Mouse (Mus musculus): ENCODE measurements around the gene Olfml2a.

The Olfml2a gene

GRCm38 (mm10) chr2:38939047-38939446 is 7.3 kb downstream of the Olfml2a start:
- DNase-seq: no peak

GRCm38 (mm10) chr2:38941426-38941825 is 9.6 kb downstream of the Olfml2a start:
- DNase-seq: no peak

- no peak for DNase-seq
Measured at GRCm38 (mm10) chr2:38941898-38942297, 10.1 kb downstream of the Olfml2a start.

GRCm38 (mm10) chr2:38943161-38943560 is 11.4 kb downstream of the Olfml2a start:
- no peak for DNase-seq

GRCm38 (mm10) chr2:38943977-38944376 is 12.2 kb downstream of the Olfml2a start:
- no peak for DNase-seq

- peak; percentile 47 to 62 for DNase-seq
Measured at GRCm38 (mm10) chr2:38944460-38945161, 12.8 kb downstream of the Olfml2a start.

- peak; percentile 74 to 91 for DNase-seq
Measured at GRCm38 (mm10) chr2:38947566-38947965, 15.8 kb downstream of the Olfml2a start.

- peak; percentile 91 to 96 for DNase-seq
Measured at GRCm38 (mm10) chr2:38950281-38950719, 18.5 kb downstream of the Olfml2a start.

- DNase-seq: peak in 1 of 2 experiments; percentile 47
Measured at GRCm38 (mm10) chr2:38953152-38953883, 21.5 kb downstream of the Olfml2a start.

GRCm38 (mm10) chr2:38956062-38956461 is 24.3 kb downstream of the Olfml2a start:
- no peak for DNase-seq

- DNase-seq: no peak
Measured at GRCm38 (mm10) chr2:38957671-38958223, 26.0 kb downstream of the Olfml2a start.

- no peak for DNase-seq
Measured at GRCm38 (mm10) chr2:38964198-38964597, 32.4 kb downstream of the Olfml2a start.

- no peak for DNase-seq
Measured at GRCm38 (mm10) chr2:38969650-38970049, 37.9 kb downstream of the Olfml2a start.

GRCm38 (mm10) chr2:38970057-38970456 is 38.3 kb downstream of the Olfml2a start:
- DNase-seq: no peak

- DNase-seq: no peak
Measured at GRCm38 (mm10) chr2:38973223-38973622, 41.4 kb downstream of the Olfml2a start.

- peak; percentile 50 to 54 for DNase-seq
Measured at GRCm38 (mm10) chr2:38973701-38974100, 41.9 kb downstream of the Olfml2a start.

- DNase-seq: no peak
Measured at GRCm38 (mm10) chr2:38974171-38974570, 42.4 kb downstream of the Olfml2a start.

GRCm38 (mm10) chr2:38975181-38975580 is 43.4 kb downstream of the Olfml2a start:
- no peak for DNase-seq

GRCm38 (mm10) chr2:38975941-38976805 is 44.4 kb downstream of the Olfml2a start:
- DNase-seq: no peak

GRCm38 (mm10) chr2:38977837-38978236 is 46.1 kb downstream of the Olfml2a start:
- DNase-seq: no peak

- no peak for DNase-seq
Measured at GRCm38 (mm10) chr2:38983456-38983855, 51.7 kb downstream of the Olfml2a start.

GRCm38 (mm10) chr2:38986580-38986979 is 54.8 kb downstream of the Olfml2a start:
- peak; percentile 51 to 64 for DNase-seq

- DNase-seq: no peak
Measured at GRCm38 (mm10) chr2:38987371-38987770, 55.6 kb downstream of the Olfml2a start.

Data from lung, postnatal 4 days (tissue).